Mouse (Mus musculus): Measurements from ENCODE around the gene BC034090.
A peak's percentile ranks its signal among the peaks of the same experiment; 100 is the strongest.

The BC034090 gene

DNA sequence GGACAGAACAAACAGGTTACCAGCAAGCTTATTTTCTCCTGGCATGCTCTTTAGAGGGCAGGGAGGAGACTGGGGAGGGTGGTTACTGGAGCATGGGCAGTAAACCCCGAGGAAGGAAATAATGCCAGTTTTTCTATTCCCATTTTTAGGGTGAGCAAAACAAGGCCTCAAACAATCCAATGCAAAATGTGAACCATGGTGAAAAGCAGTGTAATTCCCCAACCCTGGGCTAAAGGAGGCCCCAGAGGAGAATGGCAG, 1.8 kb downstream of the BC034090 start:
- no peak for DNase-seq (ENCODE audit: low spot score)

DNA sequence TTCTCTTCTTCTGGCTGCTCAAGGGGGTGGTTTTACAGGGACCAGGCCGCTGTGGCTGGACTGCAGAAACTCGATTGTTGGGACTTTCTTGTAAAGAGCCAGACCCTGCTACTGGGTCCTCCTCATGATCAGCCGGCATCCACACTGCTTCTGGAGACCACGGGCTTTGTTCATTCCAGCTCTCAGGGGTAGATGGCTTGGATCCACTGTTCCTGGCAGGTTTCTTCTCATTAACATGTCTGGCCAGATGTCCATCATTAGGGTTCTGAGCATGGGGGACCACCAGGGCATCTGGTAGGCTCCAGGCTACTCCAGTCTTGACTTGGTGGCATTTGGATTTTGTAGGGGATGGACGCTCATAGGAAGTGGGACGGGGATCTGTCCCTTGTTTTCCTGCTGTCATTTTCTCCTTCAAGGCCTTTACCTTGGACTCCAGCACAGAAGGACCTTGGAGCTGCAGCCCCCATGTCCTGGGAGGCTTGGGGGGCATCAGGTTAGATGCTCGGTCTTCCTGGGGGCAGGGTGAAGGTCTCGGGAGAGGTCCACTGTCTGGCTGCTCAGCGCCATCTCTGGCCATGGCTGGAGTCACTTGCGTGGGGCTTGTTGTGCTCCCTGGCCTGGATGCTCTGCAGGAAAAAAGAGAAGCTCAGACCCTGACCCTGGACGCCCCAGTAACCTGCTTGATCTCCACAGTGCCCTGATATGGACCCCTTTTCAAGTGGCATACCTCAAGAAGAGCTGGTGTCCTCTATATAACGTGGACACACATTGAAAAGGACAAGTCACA, 2.4 kb downstream of the BC034090 start:
- DNase-seq (ENCODE audit: low spot score), result no peak

DNA sequence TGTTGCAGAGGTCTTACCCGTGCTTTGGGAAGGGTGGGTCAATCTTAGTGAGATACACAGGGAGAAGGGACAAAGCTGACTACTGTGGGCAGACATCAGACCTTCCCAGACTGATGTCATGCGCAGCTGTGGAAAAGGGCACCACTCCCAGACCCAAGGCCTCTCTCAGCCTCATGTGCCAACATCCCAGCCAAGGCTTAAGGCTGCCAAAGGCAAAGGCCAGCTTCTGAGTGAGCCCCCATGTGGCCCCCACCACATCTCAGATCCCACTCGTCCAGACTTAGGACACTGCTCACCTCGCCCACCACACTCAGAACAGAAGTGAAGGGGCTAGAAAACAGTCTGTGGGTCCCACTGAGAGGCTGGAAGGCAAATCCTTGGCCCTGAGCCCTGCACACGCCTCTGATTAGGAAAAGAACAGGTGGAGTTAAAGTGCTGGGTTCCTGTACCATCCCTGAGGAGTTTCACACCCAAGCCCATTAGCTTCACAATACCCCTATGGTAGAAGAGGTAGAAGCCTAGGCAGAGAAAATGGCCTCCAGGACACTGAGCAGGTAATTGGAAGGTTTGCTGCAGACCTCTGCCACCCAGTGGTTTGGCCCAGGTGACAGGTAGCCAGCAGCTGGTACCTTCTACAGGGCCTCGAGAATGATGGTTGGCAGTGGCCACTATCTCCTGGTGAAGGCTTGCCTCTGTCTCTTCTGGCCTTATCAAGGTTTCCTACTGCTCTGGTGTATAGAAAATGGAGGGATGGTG, 4.1 kb downstream of the BC034090 start:
- no peak for DNase-seq (ENCODE audit: low spot score)

DNA sequence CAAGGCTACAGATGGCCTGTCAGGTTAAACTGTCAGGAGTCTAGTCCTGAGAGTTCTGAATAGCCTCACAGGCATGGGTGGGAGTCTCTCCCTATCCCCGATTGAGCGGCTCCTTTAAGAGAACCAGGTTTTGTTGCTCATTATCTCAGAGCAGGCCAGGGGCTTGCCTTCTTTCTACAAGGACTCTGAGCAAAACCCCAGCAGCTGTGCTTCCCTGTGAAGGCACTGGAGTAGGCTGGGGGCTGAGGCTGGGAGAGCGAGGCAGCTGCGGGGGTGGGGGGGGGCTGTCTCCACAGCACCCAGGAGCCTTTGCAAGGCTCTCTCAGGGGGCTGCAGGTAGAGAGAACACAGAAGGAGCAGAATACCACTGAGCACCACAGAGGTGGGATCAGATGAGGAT, 5.1 kb downstream of the BC034090 start:
- DNase-seq (ENCODE audit: low spot score), result no peak

DNA sequence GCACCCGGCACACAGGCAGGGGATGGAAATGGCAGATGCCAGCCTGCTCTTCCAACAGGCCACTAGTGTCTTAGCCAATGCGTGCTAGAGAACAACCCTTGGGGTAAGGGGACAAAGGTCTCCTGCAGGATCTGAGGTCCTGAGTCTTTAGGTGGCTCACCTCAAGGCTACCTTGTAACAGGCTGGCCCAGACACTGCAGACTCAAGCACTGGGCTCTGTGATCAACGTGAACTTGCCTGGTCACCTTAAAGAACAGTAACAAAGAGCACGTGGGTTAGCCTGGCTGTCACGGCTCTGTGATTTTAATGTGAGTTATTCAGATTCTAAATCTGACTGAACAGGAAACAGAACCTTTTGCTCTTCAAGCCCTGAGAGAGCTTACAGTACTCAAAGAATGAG, 6.1 kb downstream of the BC034090 start:
- DNase-seq (ENCODE audit: low spot score), result no peak

DNA sequence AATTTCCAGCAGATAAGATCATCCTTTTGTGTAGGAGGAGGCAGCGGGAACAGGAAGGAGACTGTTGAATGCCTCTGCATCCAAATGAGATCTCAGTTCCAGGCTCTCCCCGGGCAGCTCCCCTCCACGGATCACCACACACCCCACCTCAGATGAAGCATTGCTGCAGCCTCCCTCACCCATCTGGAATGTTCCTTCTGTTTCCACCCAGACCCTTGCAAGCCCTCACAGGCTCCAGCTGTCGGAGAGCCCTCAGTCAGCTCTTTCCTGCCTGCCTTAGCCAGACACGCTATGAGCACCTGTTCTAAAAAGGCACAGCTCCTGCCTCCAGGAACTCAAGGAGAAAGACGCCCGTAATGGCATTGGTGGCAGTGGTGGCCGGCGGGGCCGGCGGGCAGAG, 6.9 kb downstream of the BC034090 start:
- no peak for DNase-seq (ENCODE audit: low spot score)

DNA sequence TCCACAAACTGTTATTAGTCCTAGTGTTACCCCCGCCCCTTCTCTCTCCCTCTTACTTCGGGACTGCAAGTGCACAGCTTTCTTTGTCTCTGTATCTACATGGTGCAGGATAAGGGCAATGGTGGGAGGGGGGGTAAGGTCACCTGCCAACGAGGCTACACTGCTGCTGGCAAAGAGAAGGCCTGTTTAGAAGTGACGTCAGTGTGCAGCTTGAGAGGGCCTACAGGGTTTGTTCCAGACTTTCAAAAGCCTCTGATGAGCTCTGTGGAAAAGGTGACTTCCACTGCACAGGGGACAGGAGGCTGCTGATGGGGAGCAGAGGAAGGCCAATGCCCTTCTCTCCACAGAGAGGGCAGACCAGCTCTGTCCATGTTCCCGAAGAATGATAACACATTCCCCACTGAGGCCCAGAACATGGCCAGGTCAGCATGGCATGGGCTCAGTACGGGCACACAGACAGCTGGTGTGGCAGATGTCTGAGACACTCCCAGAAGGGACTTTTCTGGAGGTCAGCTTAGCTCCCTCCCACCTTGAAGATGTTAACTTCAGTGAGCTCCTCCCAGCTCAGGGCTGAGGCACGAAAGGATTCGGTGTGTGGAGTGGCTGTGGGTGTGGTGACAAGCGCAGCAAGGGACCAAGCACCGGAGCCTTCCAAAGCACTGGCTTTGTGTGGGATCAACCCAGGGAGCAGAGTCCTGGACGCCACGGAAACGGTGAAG, 7.8 kb downstream of the BC034090 start:
- DNase-seq (ENCODE audit: low spot score), result no peak

DNA sequence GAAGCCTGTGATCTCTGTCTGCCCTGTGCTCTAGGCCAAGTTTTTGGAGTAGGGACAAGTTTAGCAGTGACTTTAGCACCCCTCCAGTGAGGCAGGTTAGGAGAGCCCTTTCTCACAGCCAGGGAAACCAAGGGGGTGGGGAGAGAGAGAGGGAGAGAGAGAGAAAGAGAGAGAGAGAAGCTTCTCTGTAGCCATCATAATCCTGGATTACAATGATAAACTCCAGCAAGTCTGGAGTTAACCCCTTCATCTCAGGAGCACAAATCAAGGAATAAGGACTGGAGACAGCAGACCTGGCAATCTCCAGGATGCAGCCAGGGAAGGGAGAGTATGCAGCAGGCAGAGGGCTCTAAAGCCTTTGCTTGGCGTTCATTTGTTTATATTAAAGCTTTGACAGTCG, 8.6 kb downstream of the BC034090 start:
- no peak for DNase-seq (ENCODE audit: low spot score)

DNA sequence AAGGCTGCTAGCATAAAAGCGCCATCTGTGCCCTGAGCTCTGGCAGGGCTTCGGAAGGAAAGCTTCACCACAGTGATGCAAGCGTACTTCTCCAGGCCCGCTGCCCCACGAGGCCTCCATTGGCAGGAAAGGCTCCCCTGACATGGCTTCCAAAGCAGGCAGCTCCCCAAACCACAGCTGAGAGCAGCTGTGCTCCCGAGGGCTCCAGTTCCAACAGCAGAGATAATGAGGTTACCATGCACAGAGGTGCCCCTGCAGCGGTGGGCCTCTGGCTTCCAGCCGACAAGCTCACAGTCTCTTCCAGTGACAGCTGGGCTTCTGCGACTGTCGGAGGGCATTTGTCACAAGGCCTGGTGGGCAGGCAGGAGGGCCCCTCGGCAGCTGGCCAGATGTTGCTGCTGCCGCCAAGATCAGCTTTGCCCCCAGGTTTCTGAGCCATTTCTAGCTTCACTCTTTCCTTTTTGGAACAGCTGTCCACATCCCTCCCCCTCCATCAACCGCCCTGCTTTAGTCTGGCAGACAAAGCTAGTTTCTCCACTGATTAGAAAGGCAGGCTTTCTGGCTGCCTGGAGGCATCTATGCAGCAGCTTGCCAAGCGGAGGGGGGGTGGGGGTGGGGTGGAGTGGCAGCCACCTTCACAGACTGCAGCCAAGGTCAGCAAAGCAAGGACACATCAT, 10.2 kb downstream of the BC034090 start:
- no peak for DNase-seq (ENCODE audit: low spot score)

DNA sequence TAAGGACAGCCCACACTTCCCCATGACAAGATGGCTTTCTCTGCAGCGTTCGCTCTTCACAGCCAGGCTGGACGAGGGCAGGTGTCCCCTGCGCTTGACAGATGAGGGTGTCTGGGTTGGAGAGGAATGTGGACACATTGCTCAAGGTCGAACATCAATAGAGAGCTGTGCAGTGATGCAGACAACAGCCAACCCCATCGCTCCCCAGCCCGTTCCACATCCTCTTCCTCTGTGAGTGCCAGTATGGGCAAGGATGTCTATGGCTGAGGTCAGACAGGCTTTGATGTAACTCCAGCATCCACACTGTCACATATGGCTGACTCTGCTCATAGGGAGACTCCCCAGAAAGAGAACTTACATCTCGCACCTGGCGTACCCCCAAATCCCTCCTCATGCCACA, 10.9 kb downstream of the BC034090 start:
- DNase-seq (ENCODE audit: low spot score), result no peak

DNA sequence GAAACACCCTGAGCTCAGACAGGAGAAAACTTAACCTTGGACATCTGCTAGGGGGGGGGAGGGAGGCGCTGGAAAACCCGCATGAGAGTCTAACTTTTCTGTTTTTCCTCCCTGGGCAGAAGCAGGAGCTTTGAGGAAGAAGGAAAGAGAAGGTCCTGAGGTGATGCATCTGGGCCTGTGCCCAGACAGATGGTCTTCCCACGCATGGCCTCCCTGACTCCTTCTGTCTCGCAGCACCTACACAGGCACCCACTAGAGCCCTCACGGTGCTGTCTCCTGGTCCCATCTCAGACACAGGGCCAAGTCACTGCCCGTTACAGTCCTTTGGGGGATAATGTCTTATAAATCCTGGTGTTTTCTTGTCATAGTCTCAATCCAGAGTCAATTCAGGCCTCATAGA, 11.5 kb downstream of the BC034090 start:
- DNase-seq (ENCODE audit: low spot score), result no peak

DNA sequence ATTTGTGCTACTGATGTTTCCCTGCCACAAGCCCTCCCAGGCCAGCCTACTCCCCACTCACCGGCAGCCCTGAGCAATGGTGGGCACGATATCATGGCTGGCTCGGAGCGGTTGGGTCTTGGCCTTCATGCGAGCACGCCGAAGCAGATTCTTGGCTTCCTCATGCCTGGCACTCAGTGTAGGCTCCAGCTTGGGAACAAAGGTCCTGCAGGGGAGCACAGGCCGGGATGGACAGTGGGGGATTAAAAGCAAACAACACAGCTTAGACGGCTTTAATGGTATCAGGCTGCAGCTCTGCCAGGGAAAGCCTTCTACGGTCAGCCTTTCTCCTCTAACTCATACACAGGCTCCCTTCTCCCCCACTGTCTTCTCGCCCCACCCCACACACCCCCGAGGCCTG, 11.9 kb downstream of the BC034090 start:
- no peak for DNase-seq (ENCODE audit: low spot score)

DNA sequence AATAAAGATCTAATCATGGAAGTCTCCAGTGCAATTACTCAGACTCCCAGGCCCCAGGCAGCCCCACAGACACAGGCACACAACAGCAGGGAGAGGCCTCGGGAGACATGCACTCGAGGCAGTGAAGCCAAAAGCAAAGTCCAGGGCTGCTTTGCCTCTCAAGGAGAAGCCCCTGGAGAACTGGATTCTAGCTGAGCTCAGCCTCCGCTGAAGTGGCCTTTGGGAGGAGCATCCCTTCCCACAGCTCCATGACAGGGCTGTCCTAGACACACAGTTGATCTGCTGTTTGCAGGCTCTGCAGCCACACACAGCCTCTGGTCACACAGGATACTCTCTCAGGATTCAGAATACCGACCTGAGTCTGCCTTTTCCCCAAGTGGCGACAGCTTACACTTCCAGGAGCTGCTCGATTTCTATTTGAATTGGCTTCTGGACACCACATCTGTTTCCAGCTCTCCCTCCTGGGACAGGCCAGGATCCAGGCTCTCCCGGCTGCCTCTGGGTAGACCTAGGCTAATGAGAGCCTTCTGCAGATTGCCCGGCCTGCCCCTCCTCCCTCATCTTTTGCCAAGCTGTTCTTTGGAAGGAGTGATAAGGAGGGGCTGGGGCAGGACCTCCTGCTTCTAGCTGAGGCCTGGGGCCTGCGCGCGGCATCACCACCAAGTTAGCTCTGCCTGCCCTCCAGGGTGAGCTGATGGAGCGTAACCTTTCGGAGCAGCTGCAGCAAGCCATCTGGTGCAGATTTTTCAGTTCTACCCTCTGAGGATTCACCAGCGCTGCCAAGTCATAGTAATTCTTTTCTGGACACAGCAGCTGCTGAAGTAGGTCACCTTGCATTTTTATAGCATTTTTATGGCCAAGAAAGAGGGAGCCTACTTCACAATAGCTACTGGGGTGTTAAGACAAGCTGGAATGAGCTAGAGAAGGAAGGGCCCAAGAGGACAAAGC, 14.5 kb downstream of the BC034090 start:
- no peak for DNase-seq (ENCODE audit: low spot score)

DNA sequence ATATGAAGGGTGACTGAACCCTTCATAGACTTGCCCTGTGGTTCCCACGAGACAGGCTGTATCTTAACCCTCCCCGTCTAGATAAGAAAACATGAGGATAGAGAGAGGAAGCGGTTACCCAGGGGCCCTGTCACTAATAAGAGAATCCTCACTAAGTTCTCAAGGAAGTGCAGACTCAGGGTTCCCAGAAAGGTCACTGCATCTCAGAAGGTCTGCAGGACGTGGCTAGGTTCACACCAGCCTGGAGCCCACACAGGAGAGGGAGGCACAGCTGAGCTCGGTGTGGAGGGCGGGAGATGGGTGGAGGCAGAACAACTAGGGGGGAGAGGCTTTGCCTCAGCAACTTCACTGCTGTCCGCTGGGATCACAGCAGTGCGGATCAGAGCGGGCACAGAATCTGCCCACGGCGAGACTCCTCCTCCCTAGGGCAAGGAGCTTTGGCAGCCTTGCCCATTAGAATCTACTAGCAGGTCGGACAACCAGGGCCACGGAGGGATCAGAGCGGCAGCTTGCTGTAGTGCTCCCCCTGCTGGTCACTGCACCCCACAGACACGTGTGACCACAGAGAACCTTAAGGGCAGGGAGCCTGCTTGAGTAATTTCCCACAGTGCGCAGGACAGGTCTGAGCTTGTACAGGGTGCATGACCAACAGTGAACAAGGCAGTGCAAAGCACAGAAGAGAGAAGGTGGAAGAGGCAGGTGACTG, 20.2 kb downstream of the BC034090 start:
- peak; percentile 73 for DNase-seq (ENCODE audit: low spot score)

DNA sequence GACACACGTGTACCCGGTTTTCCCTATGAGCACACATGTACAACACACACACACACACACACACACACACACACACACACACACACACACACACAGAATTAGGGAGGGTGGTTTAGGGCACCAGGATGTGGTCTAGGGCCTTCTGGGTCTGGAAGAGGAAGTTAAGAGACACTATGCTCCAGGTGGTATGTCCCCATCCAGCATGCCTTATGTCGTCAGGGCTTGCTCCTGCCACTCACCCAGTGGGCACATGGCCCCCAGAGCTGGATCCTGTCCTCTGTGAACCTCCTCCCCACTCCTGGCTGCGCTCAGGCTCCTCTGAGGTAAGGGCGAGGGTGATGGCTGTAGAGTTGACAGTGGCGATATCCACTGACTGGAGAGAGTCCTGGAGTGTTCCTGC, 21.2 kb downstream of the BC034090 start:
- DNase-seq (ENCODE audit: low spot score), result no peak

DNA sequence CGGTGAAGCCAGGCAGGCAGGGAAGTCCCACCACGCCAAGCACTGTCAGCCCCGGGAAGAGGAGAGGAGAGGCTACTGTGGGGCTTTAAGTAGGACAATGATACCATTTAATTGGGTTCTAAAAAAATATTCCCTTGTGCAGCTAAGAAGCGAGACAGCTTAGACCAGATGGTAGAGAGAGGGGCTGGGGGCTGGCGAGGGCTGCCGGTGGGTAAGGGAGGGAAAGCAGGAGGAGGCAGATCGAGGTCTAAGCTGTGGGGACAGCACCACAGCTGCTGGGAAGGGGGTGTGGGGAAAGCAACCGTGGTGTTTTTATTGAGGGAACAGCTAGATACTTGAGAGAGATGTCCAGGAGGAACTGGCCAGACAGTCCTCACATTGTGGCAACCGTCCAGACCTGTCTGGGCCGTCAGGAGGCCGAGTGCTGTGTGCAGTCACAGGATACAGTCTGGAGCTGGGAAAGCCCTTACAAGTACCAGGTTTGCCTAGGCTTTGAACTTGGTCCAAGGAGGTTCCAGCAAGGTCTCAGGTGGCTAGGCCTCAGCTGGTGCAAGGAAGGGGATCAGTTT, 22.1 kb downstream of the BC034090 start:
- DNase-seq (ENCODE audit: low spot score), result no peak

DNA sequence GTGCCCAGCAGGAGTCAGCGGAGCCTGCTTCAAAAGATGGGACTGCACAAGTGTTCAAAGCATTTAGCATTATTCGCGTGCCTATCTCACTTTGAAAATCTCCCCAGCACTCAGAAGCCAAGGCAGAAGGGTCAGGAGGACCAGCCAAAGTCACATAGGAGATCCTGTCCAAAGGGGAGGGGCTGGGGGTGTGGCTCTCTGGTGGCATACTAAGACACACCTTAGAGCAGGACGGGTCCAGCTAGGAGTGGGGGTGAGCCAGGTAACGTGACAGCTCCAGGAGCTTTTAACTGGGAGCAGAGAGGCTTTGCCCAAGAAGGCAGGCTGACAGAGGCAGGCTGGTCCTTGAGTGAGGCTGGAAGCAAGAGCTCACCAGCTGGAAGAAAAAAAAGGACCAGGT, 25.3 kb downstream of the BC034090 start:
- no peak for DNase-seq (ENCODE audit: low spot score)

DNA sequence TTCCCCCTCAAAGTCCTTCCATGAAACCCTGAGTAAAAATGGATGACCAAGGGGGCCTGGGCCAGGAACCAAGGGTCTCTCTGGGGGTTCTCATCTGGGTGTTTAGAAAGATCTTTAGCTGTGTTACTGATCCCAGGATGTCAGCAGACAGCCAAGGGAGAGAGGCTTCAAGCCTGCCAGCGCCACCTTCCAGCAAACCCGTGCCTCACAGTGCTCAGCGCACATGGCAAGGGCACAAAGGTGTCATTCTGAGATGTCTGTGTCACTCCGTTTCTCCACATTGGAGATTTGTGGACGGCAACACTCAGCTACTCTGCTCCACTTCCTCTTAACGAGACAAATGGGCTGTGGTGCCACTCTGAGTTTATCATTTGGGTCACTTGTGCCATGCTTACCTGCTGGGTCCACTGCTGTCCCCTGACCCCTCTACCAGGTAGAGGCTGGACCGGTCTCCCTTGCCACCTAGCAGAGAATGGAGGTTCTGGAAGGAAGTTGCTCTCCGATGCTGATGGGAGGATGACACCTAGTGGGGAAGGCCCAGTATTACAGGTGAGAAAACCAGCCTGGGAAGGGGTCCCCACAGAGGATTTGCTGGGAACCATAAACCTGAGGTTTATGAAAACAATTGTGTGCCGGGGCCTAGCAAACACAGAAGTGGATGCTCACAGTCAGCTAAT, 26.2 kb downstream of the BC034090 start:
- DNase-seq (ENCODE audit: low spot score), result no peak

DNA sequence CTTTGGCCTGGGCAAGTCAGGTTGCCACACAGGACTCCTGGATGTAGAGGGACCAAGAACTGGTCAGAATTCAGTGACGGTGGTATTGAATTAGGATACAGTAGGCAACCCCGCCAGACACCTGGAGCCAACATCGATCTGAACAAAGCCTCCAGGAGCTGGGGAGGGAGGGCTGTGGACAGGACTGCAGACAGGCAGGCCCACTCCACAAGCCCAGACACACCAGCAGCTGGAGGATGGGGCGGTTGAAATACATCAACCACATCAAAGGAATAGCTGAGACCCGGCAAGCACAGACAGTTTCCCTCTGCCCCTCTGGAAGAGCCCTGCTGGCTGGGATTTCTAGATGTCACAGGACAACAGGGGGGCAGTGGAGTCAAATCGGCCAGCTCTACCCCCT, 27.4 kb downstream of the BC034090 start:
- no peak for DNase-seq (ENCODE audit: low spot score)

DNA sequence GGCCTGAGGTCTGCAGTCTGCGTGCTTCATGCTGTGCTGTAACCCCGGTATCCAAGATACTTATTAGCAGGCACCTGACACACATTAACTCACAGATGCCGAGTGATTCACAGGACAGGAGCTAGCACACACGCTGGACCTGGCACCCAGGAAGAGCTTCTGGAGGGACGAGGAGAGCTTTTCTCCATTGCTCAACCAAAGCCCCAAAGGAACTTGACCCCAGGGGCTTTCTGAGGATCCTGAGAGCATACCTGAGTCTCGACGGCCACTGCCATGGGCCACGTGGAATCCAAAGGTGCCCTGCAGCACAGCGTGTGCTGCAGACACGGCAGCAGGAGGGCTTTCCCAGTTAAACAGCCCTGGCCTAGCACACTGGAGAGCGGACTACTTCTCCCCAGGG, 27.9 kb downstream of the BC034090 start:
- DNase-seq (ENCODE audit: low spot score), result no peak
